8 mouse cellular contexts compared by ENCODE assay signal in the genomic region with DNA sequence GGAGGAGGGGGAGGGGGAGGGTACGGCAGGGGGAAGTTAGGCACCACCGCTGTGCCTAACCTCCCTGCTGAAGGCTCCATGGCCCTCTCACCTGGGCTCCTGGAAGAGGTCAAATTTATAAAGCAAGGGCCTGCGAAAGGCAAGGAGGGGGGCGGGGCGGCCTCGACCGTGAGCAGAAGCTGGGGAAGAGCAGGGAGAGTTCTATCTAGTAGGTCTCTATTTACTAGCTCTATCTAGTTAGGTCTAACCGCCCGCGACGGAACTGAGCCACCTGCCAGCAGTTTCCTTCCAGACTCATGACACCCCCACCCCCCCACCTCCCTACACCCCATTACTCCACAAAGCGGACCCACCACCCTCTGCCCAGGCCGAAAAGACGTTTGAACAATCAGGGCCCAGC. TPM values are rescaled to one million over a fixed set of nuclear protein-coding genes. Genes with fewer than 3 reads are reported as not detected.
A peak's percentile ranks its signal among the peaks of the same experiment; 100 is the strongest.
DNase-seq lines count a peak whose midpoint lies in the region; ATAC-seq lines count a peak whose summit lies in the region.

No protein-coding gene starts in this region.

- H3K9me3 ChIP-seq in lung, embryonic 15.5 days = no peaks in the 10 kb centered on the region
- H3K9me3 ChIP-seq in forebrain, embryonic 15.5 days = no peaks in the 10 kb centered on the region
- H3K9me3 ChIP-seq in liver, embryonic 15.5 days (replicated peaks) = no peaks in the 10 kb centered on the region

- intact Hi-C loops in left cerebral cortex, postnatal 10 days (cut with DNase I) = no loop called here
- intact Hi-C loops in left cerebral cortex, postnatal 4 days (cut with DNase I) = no loop called here

- H3K27me3 ChIP-seq in lung, embryonic 15.5 days = no peaks in the 10 kb centered on the region
- H3K27me3 ChIP-seq in forebrain, embryonic 15.5 days = no peaks in the 10 kb centered on the region
- H3K27me3 ChIP-seq in liver, embryonic 15.5 days = peaks cover 48% of the 10 kb centered on the region

- peak overlapping the region; percentile 84 for H3K27ac ChIP-seq in lung, embryonic 15.5 days
- H3K27ac ChIP-seq in forebrain, embryonic 15.5 days (replicated peaks) = no peak overlapping the region
- no peak overlapping the region for H3K27ac ChIP-seq in liver, embryonic 15.5 days (replicated peaks)

- H3K9ac ChIP-seq in lung, embryonic 15.5 days = peak overlapping the region; percentile 67
- peak overlapping the region; percentile 21; the same call in 1 of the 2 replicates for H3K9ac ChIP-seq in forebrain, embryonic 15.5 days (replicated peaks)
- peak overlapping the region; percentile 35; the same call in 1 of the 2 replicates for H3K9ac ChIP-seq in liver, embryonic 15.5 days

- DNase-seq in lung, postnatal 4 days = no peak
- DNase-seq in thymus, postnatal 10 days (ENCODE audit: low spot score in 2 of 2) = peak; percentile 36 to 56
- no peak for DNase-seq in left cerebral cortex, postnatal 10 days (ENCODE audit: extremely low spot score in 1 of 2, low spot score in 2 of 2)
- DNase-seq in layer of hippocampus, adult 9-11 months = no peak
- no peak for DNase-seq in left cerebral cortex, postnatal 4 days

- WGBS in lung, embryonic 15.5 days = 20% methylated on average over 14 of the region's 14 CpGs
- 19% methylated on average over 14 of the region's 14 CpGs for WGBS in forebrain, embryonic 15.5 days
- WGBS in liver, embryonic 15.5 days (ENCODE audit: insufficient replicate concordance) = 10% methylated on average over 14 of the region's 14 CpGs

- no peak for ATAC-seq in lung, embryonic 15.5 days (ENCODE audit: borderline replicate concordance, extremely low read depth, low FRiP score, low TSS enrichment)
- 0 out of 2 replicates have a peak, but pooled peaks have one; percentile 13 for ATAC-seq in forebrain, embryonic 15.5 days (replicated peaks)
- ATAC-seq in liver, embryonic 15.5 days (ENCODE audit: insufficient read depth) = no peak

- H3K36me3 ChIP-seq in lung, embryonic 15.5 days = no peaks in the 10 kb centered on the region
- H3K36me3 ChIP-seq in forebrain, embryonic 15.5 days = no peaks in the 10 kb centered on the region
- no peaks in the 10 kb centered on the region for H3K36me3 ChIP-seq in liver, embryonic 15.5 days (replicated peaks)

- H3K4me1 ChIP-seq in lung, embryonic 15.5 days = peaks cover 45% of the 10 kb centered on the region
- H3K4me1 ChIP-seq in forebrain, embryonic 15.5 days = peaks cover 17% of the 10 kb centered on the region
- peaks cover 20% of the 10 kb centered on the region for H3K4me1 ChIP-seq in liver, embryonic 15.5 days (replicated peaks)

- peak overlapping the region; percentile 93 for H3K4me2 ChIP-seq in lung, embryonic 15.5 days
- peak overlapping the region; percentile 58 for H3K4me2 ChIP-seq in forebrain, embryonic 15.5 days (replicated peaks)
- peak overlapping the region; percentile 67 for H3K4me2 ChIP-seq in liver, embryonic 15.5 days

- peak overlapping the region; percentile 53 for H3K4me3 ChIP-seq in lung, embryonic 15.5 days
- H3K4me3 ChIP-seq in forebrain, embryonic 15.5 days = peak overlapping the region; percentile 37
- peak overlapping the region; percentile 39 for H3K4me3 ChIP-seq in liver, embryonic 15.5 days (replicated peaks)

RNA-seq across cellular contexts. Expression of a gene that starts 56.4 kb away (rescaled TPM):
- polyA plus RNA-seq in lung, embryonic 15.5 days (2015; fragmentation: Nextera tagmentation; extraction: Ambion mirVana) = 104 and 130 TPM in 2 replicates
- 6.0 and 7.9 TPM in 2 replicates for polyA plus RNA-seq in forebrain, embryonic 15.5 days (2015; fragmentation: Nextera tagmentation; extraction: Ambion mirVana)
- 20.3 and 21.5 TPM in 2 replicates for polyA plus RNA-seq in liver, embryonic 15.5 days (2015; fragmentation: Nextera tagmentation; extraction: Ambion mirVana)
- total RNA-seq in left cerebral cortex, postnatal 10 days (2021) = 10 to 100 TPM; 29.3 to 29.8 TPM
- 10 to 100 TPM; 19.6 to 21.4 TPM for total RNA-seq in left cerebral cortex, postnatal 4 days (2021)

RNA-seq across cellular contexts. Expression of a gene that starts 57.5 kb away (rescaled TPM):
- 0.35 and 0.41 TPM in 2 replicates for polyA plus RNA-seq in lung, embryonic 15.5 days (2015; fragmentation: Nextera tagmentation; extraction: Ambion mirVana)
- polyA plus RNA-seq in forebrain, embryonic 15.5 days (2015; fragmentation: Nextera tagmentation; extraction: Ambion mirVana) = 0.13 and 0.14 TPM in 2 replicates
- polyA plus RNA-seq in liver, embryonic 15.5 days (2015; fragmentation: Nextera tagmentation; extraction: Ambion mirVana) = not detected in 2 replicates
- under 1 TPM in 1 of 2 experiments, not detected in 1; 0.15 TPM for total RNA-seq in left cerebral cortex, postnatal 10 days (2021)
- under 1 TPM in 1 of 2 experiments, not detected in 1; 0.20 TPM for total RNA-seq in left cerebral cortex, postnatal 4 days (2021)

Comparison
In these comparisons a context has a peak if more than half of its experiments do, and no peak if none do; other contexts are left out.
1. DNase-seq: peak in thymus, postnatal 10 days (2 of 2); none in lung, postnatal 4 days (0 of 2), left cerebral cortex, postnatal 10 days (0 of 2), layer of hippocampus, adult 9-11 months (single experiment) and left cerebral cortex, postnatal 4 days (single experiment).
2. Peak in every context shown above with its lines, with median percentiles within 50 percentile points of each other: H3K4me2 ChIP-seq, H3K4me3 ChIP-seq and H3K9ac ChIP-seq.